Mouse (Mus musculus) cerebellum, adult 18-20 months (tissue): ENCODE data around the gene Ddost.
"Not testable (repeated sequence)": the region's sequence is repeated elsewhere in the genome, so short reads cannot be mapped to it uniquely, and the experiment has no call there.

Experiments used
- DNase-seq, 2 experiments: peaks; one replicate each; pipeline ENCODE4 v3.0.0; 2021

Ddost gene

DNA sequence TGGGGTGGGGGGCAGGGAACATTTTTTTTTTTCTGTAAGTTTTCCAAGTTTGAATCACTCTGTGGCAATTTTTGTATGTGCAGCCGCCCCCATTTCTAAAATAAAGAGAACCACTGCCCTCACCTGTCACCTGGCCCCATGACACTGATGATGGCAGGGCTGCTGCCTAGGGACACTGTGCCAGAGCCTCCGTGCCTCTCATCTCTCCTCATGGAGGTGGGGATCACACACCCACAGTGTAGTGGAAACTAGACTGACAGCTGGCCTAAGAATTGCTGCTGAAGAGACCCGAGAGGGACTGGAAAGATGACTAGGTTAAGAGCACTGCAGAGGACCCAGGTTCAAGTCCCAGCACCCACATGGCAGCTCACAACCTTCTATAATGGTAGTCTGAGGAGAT lies 7.6 kb downstream of the Ddost start:
- DNase-seq, result no peak

GRCm38 (mm10) chr4:138313021-138313420 lies 8.5 kb downstream of the Ddost start:
- no peak for DNase-seq

DNA sequence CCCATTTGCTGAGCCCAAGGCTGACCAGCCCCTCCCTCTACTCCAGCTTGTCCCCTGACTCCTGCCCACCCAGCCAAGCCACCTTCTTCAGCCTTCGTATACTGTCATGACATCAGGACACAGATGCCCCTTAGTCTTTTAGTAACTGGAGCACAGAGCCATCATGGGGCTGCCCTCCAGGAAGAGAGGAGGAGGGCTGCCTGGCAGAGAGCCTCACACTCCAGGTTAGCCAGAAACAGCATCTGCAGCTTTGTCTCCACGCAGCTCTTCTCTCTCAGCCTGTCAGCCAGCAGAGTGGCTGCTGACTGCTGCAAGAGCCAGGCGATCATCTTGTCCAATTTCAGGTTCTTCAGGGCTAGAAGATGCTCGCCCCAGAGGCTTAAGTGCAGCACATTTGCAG lies 9.3 kb downstream of the Ddost start:
- DNase-seq, result no peak

DNA sequence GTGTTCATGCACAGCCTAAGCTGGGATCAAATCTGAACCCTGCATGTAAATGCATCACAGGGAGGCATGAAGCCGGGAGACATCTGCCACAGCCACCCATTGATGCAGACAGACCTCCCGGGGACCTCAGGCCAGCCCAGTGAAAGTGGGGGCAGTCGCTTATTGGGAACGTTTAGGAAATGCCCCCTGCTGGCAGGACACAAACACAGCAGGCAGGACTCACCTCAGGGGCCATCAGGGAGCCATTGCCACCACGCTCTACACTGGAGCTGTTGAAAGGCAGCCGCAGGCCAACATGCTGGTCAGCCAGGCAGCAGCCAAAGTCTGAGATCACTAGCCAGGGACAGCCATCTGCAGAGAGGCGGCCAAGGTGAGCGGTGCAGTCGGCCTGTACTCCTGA lies 11.3 kb downstream of the Ddost start:
- no peak for DNase-seq

- DNase-seq, result no peak
Observed at GRCm38 (mm10) chr4:138316369-138316768, 11.8 kb downstream of the Ddost start.

GRCm38 (mm10) chr4:138318509-138319266 lies 14.2 kb downstream of the Ddost start:
- peak; percentile 68 to 74 for DNase-seq

GRCm38 (mm10) chr4:138319508-138319907 lies 15.0 kb downstream of the Ddost start:
- peak; percentile 80 to 92 for DNase-seq

GRCm38 (mm10) chr4:138320711-138321110 lies 16.2 kb downstream of the Ddost start:
- DNase-seq, result no peak

GRCm38 (mm10) chr4:138321488-138321887 lies 17.0 kb downstream of the Ddost start:
- DNase-seq, result no peak

GRCm38 (mm10) chr4:138322692-138323091 lies 18.2 kb downstream of the Ddost start:
- no peak for DNase-seq

- DNase-seq, result no peak
Observed at GRCm38 (mm10) chr4:138323753-138324152, 19.2 kb downstream of the Ddost start.

DNA sequence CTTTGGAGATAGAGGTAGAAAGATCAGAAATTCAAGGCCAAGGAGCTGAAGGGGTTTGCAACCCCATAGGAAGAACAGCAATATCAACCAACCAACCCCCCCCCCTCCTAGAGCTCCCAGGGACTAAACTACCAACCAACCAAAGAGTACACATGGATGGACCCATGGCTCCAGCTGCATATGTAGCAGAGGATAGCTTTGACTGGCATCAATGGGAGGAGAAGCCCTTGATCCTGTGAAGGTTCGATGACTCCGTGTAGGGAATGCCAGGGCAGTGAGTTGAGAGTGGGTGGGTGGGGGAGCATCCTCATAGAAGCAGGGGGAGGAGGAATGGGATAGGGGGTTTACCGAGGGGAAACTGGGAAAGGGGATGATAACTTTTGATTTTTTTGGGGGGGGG lies 19.9 kb downstream of the Ddost start:
- DNase-seq, result no peak

DNA sequence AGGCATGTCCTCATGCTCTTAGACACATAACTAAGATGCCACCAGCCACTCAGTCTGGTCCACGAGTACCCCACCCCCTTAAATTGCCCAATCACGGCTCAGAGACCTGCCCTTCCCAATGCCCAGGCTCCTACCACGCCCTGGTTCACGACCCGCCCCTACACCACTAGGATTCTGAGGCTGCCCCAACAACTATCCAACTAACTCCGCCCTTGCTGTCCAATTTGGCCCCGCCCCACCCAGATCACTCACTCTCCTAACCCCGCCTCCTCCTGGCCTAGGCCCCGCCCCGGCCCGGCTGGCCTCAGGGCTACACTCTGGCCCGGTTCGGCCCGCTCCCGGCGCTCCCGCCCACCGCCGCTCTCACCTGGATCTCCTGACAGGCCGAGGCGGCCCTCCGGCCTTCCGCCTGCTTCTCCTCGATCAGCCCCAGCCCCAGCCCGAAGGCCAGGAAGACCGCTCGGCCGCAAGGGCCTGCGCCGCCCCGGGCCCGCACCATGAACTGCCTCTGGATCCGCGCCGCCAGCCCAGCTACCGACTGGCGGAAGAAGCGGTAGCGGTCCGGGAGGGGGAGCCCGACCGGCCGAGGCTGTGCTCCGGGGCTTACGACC lies 21.0 kb downstream of the Ddost start:
- peak; percentile 97 to 98 for DNase-seq

- DNase-seq, result peak; percentile 88 to 97
Observed at GRCm38 (mm10) chr4:138326077-138326695, 21.7 kb downstream of the Ddost start, which contains the start of gene Pink1. Pink1 (minus strand) TSS chr4:138326307.

DNA sequence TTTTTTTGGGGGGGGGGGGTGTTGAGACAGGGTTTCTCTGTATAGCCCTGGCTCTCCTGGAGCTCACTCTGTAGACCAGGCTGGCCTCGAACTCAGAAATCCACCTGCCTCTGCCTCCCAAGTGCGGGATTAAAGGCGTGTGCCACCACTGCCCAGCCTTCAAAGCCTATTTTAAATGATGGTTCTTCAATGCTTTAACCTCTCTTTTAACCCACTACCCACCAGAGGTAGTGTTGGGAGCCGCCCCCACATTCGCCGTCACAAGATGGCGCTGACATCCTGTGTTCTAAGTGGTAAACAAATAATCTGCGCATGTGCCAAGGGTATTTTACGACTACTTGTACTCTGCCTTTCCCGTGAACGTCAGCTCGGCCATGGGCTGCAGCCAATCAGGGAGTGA lies 22.6 kb downstream of the Ddost start:
- not testable (repeated sequence) for DNase-seq

DNA sequence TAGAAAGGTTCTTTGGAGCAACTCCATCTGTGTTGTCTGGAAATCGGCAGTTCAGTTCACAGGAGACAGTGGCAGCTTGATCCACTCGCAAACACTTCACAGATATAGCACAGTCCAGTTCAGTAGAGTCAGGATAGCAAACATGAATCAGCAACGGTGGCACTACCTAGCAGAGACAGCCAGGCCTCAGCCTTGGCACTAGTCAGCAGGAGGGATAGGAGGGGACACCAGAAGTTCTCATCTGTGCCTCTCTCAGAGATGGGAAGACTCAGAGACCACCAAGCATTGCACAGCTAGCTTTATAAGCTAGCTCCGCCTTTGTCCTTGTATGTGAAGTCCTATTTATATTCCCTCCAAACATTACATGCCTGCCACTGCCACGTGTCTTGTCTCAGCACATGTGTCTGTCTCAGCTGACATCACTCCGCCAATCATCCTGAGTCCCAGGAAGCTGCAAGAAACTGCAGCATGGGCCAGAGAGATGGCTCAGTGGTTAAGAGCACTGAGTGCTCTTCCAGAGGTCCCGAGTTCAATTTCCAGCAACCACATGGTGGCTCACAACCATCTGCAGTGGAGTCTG lies 23.5 kb downstream of the Ddost start:
- no peak for DNase-seq

DNA sequence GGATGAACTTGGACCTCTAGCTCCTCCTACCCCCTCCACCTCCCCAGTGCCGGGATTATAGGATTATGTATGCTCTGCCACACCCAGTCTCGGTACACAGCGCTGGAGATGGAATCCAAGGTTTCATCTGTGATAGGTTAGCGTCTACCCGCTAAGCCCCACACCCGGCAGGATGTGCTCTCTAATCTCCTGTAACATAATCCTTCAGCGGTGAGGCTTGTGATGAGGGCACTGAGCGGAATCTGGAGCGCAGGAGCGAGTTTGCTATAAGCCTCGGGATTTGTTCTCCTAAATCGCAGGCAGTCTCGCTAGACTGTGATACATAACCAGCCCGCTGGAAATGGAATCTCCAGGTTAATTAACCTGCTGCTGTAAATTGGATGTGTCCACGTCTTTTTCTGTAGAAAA lies 25.7 kb downstream of the Ddost start:
- no peak for DNase-seq

GRCm38 (mm10) chr4:138331647-138332046 lies 27.1 kb downstream of the Ddost start:
- peak; percentile 50 to 60 for DNase-seq

- no peak for DNase-seq
Observed at GRCm38 (mm10) chr4:138333135-138333534, 28.6 kb downstream of the Ddost start.

GRCm38 (mm10) chr4:138335036-138335435 lies 30.5 kb downstream of the Ddost start:
- no peak for DNase-seq

DNA sequence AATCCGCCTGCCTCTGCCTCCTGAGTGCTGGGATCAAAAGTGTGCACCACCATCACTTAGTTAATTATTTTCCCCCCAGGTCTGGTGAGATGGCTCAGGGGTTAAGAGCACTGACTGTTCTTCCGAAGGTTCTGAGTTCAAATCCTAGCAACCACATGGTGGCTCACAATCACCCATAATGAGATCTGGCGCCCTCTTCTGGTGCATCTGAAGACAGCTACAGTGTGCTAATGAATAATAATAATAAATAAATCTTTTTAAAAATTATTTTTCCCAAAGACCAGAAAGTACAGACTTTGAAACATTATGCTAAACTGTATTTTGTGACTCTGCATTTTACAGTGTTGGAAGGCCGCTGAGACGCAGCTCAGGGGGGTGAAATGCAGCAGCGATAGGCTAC lies 31.1 kb downstream of the Ddost start:
- DNase-seq, result no peak

DNA sequence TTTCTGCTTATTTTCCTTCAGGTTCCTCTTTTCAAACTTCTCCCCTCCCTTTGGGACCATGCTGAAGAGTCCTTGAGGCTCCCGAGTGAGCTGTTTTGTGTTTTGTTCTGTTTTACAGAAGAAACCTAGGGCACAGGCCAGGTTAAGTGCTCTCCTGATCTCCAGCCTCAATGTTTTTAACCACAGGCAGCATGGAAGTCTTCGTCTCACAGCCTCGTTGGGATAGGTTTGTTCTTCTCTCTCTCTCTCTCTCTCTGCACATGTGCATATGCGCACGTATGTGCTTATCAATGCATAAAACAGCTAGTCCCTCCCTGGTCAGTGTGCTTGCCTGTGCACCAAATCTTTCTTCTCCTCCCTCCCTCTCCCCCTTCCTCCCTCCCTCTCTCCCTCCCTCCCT lies 32.3 kb downstream of the Ddost start:
- no peak for DNase-seq

DNA sequence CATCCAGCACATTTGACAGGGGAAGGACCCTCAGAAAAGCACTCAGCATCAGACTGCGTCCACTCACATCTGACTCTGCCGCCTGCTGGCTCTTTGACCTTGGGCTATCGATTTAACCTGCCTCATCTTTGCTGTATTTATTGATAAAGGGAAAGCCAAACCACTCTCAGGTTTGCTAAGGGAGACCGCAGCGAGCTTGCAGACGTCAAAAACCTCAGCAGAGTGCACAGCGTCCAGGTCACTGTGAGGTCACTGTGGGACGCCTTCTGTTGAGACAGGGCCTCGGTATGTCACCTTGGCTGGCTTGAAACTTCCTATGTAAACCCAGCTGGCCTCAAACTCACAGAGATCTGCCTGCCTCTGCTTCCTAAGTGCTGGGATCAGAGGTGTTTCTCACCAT lies 32.8 kb downstream of the Ddost start:
- no peak for DNase-seq

DNA sequence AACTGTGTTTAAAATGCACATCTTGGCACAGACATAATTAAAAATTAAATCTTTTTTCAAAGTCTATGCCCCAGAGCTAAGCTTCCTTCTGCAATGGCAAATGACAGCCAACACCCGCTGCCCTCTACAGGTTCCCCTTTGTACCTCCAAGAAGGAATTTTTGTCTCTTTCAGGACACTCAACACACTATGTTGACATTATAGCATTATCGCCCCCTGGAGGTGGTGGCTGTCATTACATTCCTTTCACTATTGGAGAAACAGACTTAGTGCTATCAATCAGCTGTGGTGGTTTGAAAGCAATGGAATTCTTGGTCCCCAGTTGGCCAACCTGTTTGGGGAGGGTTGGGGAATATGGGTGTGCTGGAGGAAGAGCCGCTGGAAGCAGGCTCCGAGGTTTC lies 35.4 kb downstream of the Ddost start:
- peak; percentile 62 to 67 for DNase-seq
